Mouse (Mus musculus) hindbrain, embryonic 16.5 days (tissue): ENCODE measurements around the gene Mrpl3. TPM values are rescaled to one million over a fixed set of nuclear protein-coding genes. Genes with fewer than 3 reads are reported as not detected.

ENCODE experiments used
- ATAC-seq: fragments of 200-750 bp; cut with Nextera tagmentation; 2 replicates; pipeline ENCODE4 v1.8.0; 2017; ENCODE audit warnings: moderate TSS enrichment, moderate library complexity
- H3K27ac ChIP-seq: fragments of 300-500 bp; sonication (generic); 2 replicates; pipeline ENCODE4 v1.5.1; 2014; ENCODE audit warnings: low read depth, mild to moderate bottlenecking, control low read depth, low read length, moderate library complexity
- H3K27me3 ChIP-seq: fragments of 300-500 bp; sonication (generic); replicated peaks from 2 replicates; pipeline ENCODE4 v1.6.1; 2014; ENCODE audit warnings: low read length; ENCODE audit not compliant: control insufficient read depth, insufficient read depth
- H3K36me3 ChIP-seq: fragments of 300-500 bp; sonication (generic); 2 replicates; pipeline ENCODE4 v1.6.1; 2014; ENCODE audit warnings: mild to moderate bottlenecking, low read length, moderate library complexity, mixed read lengths; ENCODE audit not compliant: control insufficient read depth, insufficient read depth
- H3K4me1 ChIP-seq: fragments of 300-500 bp; sonication (generic); 2 replicates; pipeline ENCODE4 v1.6.1; 2014; ENCODE audit warnings: low read depth, low read length; ENCODE audit not compliant: control insufficient read depth, insufficient read depth
- H3K4me2 ChIP-seq: fragments of 300-500 bp; sonication (generic); 2 replicates; pipeline ENCODE4 v1.6.1; 2014; ENCODE audit warnings: mild to moderate bottlenecking, low read length, control low read depth, moderate library complexity
- H3K4me3 ChIP-seq: fragments of 300-500 bp; sonication (generic); 2 replicates; pipeline ENCODE4 v1.5.1; 2014; ENCODE audit warnings: mild to moderate bottlenecking, low read length, control low read depth, moderate library complexity
- H3K9ac ChIP-seq: fragments of 300-500 bp; sonication (generic); 2 replicates; pipeline ENCODE4 v1.6.1; 2014; ENCODE audit warnings: low read depth, mild to moderate bottlenecking, control low read depth, low read length, moderate library complexity
- H3K9me3 ChIP-seq: fragments of 300-500 bp; sonication (generic); 2 replicates; pipeline ENCODE4 v1.6.1; 2014; ENCODE audit warnings: mild to moderate bottlenecking, low read length, moderate library complexity; ENCODE audit not compliant: control insufficient read depth
- WGBS: fragments of 180-500 bp; shearing (Covaris S2); extraction: QIAGEN DNeasy Blood & Tissue Kit; methylation state at CpG from one replicate; pipeline ENCODE4 v1.1.7; 2014; 5-methylcytosine and 5-hydroxymethylcytosine counted together
- polyA plus RNA-seq: library from polyadenylated mRNA; unstranded; fragments of >200 nt; fragmentation: Nextera tagmentation; extraction: Ambion mirVana; gene quantifications from 2 replicates; pipeline ENCODE4 v1.2.1, GENCODE M21; 2015

The Mrpl3 gene
- polyA plus RNA-seq, 1 experiment from 2014 or later, result 86.9 TPM

- Histone ChIP-seq H3K9me3 (no peaks in the 10 kb centered on the region), H3K4me2 (no peak overlapping the region), H3K27me3 (no peaks in the 10 kb centered on the region), H3K9ac (no peak overlapping the region), H3K4me3 (no peak overlapping the region), H3K36me3 (no peaks in the 10 kb centered on the region), H3K4me1 (peaks cover 11% of the 10 kb centered on the region), H3K27ac (no peak overlapping the region)
- ATAC-seq, result no peak
- 67% methylated on average over 2 of the region's 2 CpGs for WGBS
These were observed 2.8 kb upstream of the Mrpl3 start for GRCm38 (mm10) chr9:105050257-105050656.

DNA sequence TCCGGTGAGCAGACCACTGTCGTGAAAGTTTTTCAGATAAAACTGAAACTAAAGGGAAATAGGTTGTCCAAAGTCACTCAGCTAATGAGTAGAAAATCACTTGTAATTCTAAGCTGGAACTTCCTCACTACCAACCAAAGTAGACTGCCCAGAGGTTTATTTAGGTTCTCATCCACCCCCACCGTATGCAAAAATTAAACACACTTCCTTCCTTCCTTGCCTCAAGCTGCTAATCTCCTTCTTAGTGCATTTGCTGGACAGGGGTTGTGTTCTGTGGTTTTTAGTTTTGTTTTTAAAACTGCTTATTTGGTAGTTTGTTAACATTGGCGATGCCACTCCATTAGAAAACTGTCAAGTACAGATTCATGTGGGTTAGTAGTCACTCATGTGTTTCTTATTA, 773 bp downstream of the Mrpl3 start:
- Histone ChIP-seq H3K9me3 (no peaks in the 10 kb centered on the region), H3K4me1 (peaks cover 11% of the 10 kb centered on the region), H3K9ac (peak overlapping the region; percentile 99), H3K27ac (no peak overlapping the region), H3K4me2 (peak overlapping the region; percentile 88), H3K4me3 (peak overlapping the region; percentile 100), H3K27me3 (no peaks in the 10 kb centered on the region), H3K36me3 (peaks cover 20% of the 10 kb centered on the region)
- WGBS, result 51% methylated on average over 4 of the region's 4 CpGs
- no peak for ATAC-seq

GRCm38 (mm10) chr9:105069106-105069505, 16.1 kb downstream of the Mrpl3 start:
- Histone ChIP-seq H3K27ac (no peak overlapping the region), H3K4me3 (no peak overlapping the region), H3K27me3 (no peaks in the 10 kb centered on the region), H3K9me3 (no peaks in the 10 kb centered on the region), H3K4me1 (no peaks in the 10 kb centered on the region), H3K9ac (no peak overlapping the region), H3K4me2 (no peak overlapping the region), H3K36me3 (peaks cover 16% of the 10 kb centered on the region)
- WGBS, result 91% methylated on average over 10 of the region's 10 CpGs
- no peak for ATAC-seq

DNA sequence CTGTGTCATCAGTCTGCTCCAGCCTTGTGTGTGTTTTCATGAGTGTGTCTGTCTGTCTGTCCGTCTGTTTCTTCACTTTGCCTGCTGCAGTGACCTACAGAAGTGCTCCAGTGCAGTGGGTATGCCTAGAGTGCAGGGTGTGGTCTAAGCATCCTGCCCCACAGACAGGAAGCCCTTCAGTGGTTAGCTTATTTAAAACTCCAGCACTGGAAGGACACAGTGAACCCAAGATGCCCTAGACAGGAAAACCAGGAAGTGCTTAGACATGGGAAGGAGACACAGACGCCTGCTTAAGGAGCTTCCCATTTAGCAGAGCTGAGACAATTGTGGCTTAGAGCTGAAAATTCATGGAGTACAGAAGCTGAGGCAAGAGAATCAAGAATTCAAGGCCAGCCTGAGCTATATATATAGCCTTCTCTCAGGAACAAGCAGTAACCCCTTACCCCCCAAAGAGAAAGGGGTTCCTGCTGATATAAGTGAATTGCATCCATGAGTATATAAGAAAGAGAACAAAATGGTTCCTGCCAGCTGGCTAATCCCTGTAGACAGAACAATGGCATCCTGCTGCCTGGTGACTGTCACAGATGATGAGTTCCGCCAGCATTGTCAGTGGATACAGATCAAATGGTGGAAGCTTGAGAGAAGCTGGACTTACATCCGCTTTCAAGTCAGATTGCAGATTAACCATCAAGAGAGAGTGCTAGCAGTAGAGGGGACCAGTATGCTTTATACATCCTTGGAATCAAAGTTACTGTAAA, 20.1 kb downstream of the Mrpl3 start:
- WGBS, result 60% methylated on average over 4 of the region's 4 CpGs
- peaks cover 9% of the 10 kb centered on the region for H3K36me3 ChIP-seq
- H3K9me3 ChIP-seq, result no peaks in the 10 kb centered on the region
- no peak overlapping the region for H3K4me2 ChIP-seq
- no peaks in the 10 kb centered on the region for H3K4me1 ChIP-seq
- H3K27me3 ChIP-seq, result no peaks in the 10 kb centered on the region
- H3K9ac ChIP-seq, result no peak overlapping the region
- H3K27ac ChIP-seq, result no peak overlapping the region
- ATAC-seq, result no peak
- H3K4me3 ChIP-seq, result no peak overlapping the region

DNA sequence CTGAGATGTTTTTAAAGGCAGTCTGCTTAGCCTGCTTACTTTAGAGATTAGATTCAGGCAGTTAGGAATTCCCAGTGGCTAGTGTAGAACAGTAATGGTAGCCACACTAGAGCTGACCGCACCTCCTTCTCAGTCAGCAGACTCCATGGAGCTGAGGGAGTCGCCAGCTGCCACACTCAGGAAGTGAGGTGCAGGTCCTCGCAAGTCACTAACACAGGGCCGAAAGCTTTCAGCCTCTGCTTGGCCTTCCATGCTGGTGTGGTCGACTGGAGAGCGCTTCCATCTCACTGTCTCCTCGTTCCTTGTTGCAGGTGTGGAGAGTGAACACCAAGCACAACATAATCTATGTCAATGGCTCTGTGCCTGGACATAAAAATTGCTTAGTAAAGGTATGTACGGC, 21.8 kb downstream of the Mrpl3 start:
- Histone ChIP-seq H3K27me3 (no peaks in the 10 kb centered on the region), H3K9me3 (no peaks in the 10 kb centered on the region), H3K4me1 (no peaks in the 10 kb centered on the region), H3K9ac (no peak overlapping the region), H3K27ac (no peak overlapping the region), H3K36me3 (peaks cover 9% of the 10 kb centered on the region), H3K4me2 (no peak overlapping the region), H3K4me3 (no peak overlapping the region)
- 95% methylated on average over 8 of the region's 8 CpGs for WGBS
- no peak for ATAC-seq

- H3K36me3 ChIP-seq, result peaks cover 9% of the 10 kb centered on the region
- no peak overlapping the region for H3K4me3 ChIP-seq
- no peaks in the 10 kb centered on the region for H3K27me3 ChIP-seq
- ATAC-seq, result no peak
- no peaks in the 10 kb centered on the region for H3K9me3 ChIP-seq
- 94% methylated on average over 13 of the region's 13 CpGs for WGBS
- no peak overlapping the region for H3K4me2 ChIP-seq
- no peak overlapping the region for H3K27ac ChIP-seq
- H3K9ac ChIP-seq, result no peak overlapping the region
- H3K4me1 ChIP-seq, result no peaks in the 10 kb centered on the region
These were observed 23.9 kb downstream of the Mrpl3 start for GRCm38 (mm10) chr9:105076756-105077424.

DNA sequence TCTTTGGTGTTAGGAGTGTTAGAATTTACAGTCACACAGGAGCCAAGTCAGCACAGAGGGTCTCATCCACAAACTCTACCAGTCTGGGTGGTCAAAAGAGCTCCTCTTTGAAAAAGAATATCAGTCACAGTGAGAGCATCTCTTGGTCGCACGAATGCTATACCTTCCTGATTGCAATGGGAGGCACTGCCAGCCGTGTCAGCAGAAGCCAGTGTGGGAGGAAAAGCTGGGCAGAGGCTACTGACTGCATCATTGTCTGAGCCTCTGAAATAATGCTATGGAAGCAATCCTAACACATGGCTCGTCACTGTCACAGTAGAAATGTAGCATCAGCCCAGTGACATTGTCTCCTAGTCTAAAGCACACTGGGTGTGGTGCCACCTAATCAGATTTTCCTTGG, 25.4 kb downstream of the Mrpl3 start:
- ATAC-seq, result no peak
- no peaks in the 10 kb centered on the region for H3K27me3 ChIP-seq
- H3K4me2 ChIP-seq, result no peak overlapping the region
- H3K9ac ChIP-seq, result no peak overlapping the region
- H3K4me1 ChIP-seq, result no peaks in the 10 kb centered on the region
- H3K27ac ChIP-seq, result no peak overlapping the region
- H3K4me3 ChIP-seq, result no peak overlapping the region
- no peaks in the 10 kb centered on the region for H3K9me3 ChIP-seq
- H3K36me3 ChIP-seq, result peaks cover 9% of the 10 kb centered on the region
- WGBS, result 89% methylated on average over 4 of the region's 4 CpGs

- H3K9me3 ChIP-seq, result no peaks in the 10 kb centered on the region
- WGBS, result 91% methylated on average over 3 of the region's 3 CpGs
- no peak overlapping the region for H3K4me2 ChIP-seq
- no peaks in the 10 kb centered on the region for H3K27me3 ChIP-seq
- no peak overlapping the region for H3K27ac ChIP-seq
- no peak for ATAC-seq
- no peak overlapping the region for H3K9ac ChIP-seq
- no peak overlapping the region for H3K4me3 ChIP-seq
- peaks cover 9% of the 10 kb centered on the region for H3K36me3 ChIP-seq
- H3K4me1 ChIP-seq, result no peaks in the 10 kb centered on the region
These were observed 27.2 kb downstream of the Mrpl3 start for GRCm38 (mm10) chr9:105080246-105080645.

DNA sequence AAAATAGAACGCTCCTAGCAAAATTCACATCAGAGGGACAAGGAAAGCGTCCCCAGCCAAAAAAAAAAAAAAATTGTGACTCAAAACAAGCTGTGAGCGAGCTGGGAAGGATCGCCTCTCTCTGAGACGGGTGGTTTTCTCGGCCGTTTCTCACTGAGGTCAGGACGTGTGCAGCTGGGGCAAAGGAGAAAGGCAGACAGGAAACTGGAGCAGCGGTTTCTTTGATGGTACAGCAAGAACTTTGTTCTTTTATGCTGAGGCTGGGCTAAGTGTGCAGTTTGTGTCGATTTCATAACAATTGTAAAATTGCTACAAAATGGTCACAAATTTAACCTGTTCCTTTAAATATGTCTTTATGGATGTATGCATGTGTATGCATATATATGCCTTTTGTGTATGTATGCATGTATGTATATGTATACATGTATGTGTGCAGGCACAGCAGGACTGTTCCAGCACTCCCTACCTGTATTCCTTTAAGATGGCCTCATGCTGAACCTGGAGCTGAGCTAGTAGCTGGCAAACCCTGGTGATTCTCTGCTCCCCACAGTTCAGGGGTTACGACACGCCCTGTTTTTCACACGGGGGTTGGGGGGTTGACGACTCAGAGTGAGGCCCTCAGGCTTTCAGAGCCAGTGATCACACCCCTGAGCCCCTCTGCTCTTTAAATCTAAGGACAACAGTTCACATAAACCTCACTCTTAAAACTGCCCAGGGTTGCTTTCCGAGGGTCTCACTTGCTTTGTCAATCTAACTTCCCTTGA, 48.0 kb downstream of the Mrpl3 start:
- H3K27me3 ChIP-seq, result no peaks in the 10 kb centered on the region
- no peaks in the 10 kb centered on the region for H3K36me3 ChIP-seq
- H3K4me2 ChIP-seq, result no peak overlapping the region
- WGBS, result 71% methylated on average over 15 of the region's 15 CpGs
- H3K4me3 ChIP-seq, result no peak overlapping the region
- no peaks in the 10 kb centered on the region for H3K4me1 ChIP-seq
- no peaks in the 10 kb centered on the region for H3K9me3 ChIP-seq
- H3K9ac ChIP-seq, result no peak overlapping the region
- H3K27ac ChIP-seq, result no peak overlapping the region
- ATAC-seq, result no peak
